Mouse (Mus musculus): ENCODE results near the gene Gm7075. TPM values are rescaled to one million over a fixed set of nuclear protein-coding genes. Genes with fewer than 3 reads are reported as not detected.
A peak's percentile ranks its signal among the peaks of the same experiment; 100 is the strongest.

Gene Gm7075
- 1.7 and 2.2 TPM in 2 replicates for total RNA-seq (2012; rRNA removed)

DNA sequence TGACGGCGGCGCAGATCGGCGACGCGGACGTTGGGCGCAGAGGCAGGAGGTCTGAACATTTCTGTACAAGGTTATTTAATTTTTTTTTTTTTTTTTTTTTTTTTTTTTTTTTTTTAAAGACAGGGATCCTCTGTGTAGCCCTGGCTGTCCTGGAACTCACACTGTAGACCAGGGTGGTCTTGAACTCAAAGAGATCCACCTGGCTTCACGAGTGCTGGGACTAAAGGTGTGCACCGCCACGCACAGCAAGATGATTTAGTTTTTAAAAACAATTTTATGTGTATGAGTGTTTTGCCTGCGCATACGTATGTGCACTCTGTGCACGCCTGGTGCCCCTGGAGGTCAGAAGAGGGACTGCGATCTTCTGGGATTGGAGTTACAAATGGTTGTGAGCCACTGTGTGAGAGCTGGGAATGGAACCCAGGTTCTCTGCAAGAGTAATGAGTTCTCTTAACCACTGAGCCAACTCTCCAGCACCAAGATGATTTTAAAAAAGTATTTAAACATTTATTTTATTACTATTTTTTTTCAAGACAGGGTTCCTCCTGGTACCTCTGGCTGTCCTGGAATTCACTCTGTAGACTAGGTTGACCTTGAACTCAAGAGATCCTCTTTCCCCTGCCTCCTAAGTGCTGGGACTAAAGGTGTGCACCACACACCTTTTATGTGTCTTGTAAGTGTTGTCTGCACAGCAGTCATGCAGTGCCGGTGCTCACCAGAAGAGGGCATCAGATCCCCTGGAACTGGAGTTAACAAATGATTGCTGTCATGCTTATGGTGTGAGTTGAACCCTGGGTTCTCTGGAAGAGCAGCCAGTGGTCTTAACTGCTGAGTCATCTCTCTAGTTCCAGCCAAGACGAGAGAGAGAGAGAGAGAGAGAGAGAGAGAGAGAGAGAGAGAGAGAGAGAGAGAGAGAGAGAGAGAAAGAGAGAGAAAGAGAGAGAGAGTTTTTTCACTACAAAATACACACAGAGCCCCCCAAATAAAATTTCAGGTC is at the start of gene Gm7075:
TSS of gene Gm7075 (minus strand) at position 51 of the 997 bp plus-strand sequence.
- Histone ChIP-seq H3K9ac (ENCODE audit: insufficient read depth, low read depth, low read length, poor library complexity, severe bottlenecking) (peak within 1 kb of the TSS; percentile 43), H3K27ac (ENCODE audit: insufficient read depth, low read depth, low read length, poor library complexity, severe bottlenecking) (no peak within 1 kb of the TSS), H3K9me3 (ENCODE audit: control insufficient read depth, insufficient read depth, low read depth, low read length) (no peaks in the 10 kb centered on the region), H3K36me3 (ENCODE audit: control insufficient read depth, insufficient read depth, low read length, poor library complexity, severe bottlenecking) (no peaks in the 10 kb centered on the region), H3K4me3 (ENCODE audit: insufficient read depth in 1 of 2, low read depth in 1 of 2, low read length in 2 of 2, poor library complexity in 1 of 2, severe bottlenecking in 1 of 2) (peak within 1 kb of the TSS; percentile 23 to 34; a peak in 2 of 4 replicates), H3K4me1 (ENCODE audit: control insufficient read depth in 2 of 2, insufficient read depth in 2 of 2, low read length in 2 of 2, poor library complexity in 1 of 2) (peaks cover 0 to 9% of the 10 kb centered on the region in 2 experiments; a peak in 2 of 4 replicates)
- in situ Hi-C loops (cut with MboI; ENCODE audit: low sequenced_read_pairs in 2 of 2, unreplicated experiment in 2 of 2): no loop called here
- DNase-seq (ENCODE audit: low read depth, low spot score): peak; percentile 77
- no peak for TF ChIP-seq ZNF384 (IDR thresholded peaks at IDR 0.05; ENCODE audit: low read depth, low read length)
- no peak for TF ChIP-seq HCFC1 (IDR thresholded peaks at IDR 0.05; ENCODE audit: borderline replicate concordance, insufficient read depth, low read length)
- TF ChIP-seq ZC3H11A (IDR thresholded peaks at IDR 0.05; ENCODE audit: borderline replicate concordance, low read depth, low read length): 0 out of 2 replicates have a peak, but pooled peaks have one; percentile 2
- TF ChIP-seq MAFK (IDR thresholded peaks at IDR 0.05; ENCODE audit: insufficient read depth, low read depth, low read length): peak; percentile 66; the same call in 1 of the 2 replicates

DNA sequence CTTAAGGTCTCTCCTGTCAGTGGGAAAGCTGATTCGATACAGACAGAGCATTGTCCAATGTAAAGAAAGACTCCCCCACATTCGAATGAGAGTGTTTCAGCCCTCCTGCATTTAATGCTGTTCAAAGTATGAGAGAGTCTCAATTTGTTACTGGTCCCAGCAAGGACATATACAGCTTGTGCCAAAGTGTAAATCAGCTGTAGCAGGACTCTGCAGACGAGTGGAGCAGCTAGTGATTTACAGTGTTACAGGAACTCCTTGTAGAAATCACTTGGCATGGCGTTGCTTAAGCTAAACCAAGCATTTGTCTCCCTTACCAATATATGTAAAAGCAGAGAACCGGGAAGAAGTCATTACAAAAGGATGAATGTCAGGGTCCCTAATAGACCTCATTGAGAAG is 39.3 kb upstream of the Gm7075 start:
- no peak overlapping the region for H3K9ac ChIP-seq (ENCODE audit: insufficient read depth, low read depth, low read length, poor library complexity, severe bottlenecking)
- H3K9me3 ChIP-seq (ENCODE audit: control insufficient read depth, insufficient read depth, low read depth, low read length): no peaks in the 10 kb centered on the region
- no peak for DNase-seq (ENCODE audit: low read depth, low spot score)
- H3K27ac ChIP-seq (ENCODE audit: insufficient read depth, low read depth, low read length, poor library complexity, severe bottlenecking): no peak overlapping the region
- H3K4me1 ChIP-seq (ENCODE audit: control insufficient read depth in 2 of 2, insufficient read depth in 2 of 2, low read length in 2 of 2, poor library complexity in 1 of 2): no peaks in the 10 kb centered on the region
- no peak overlapping the region for H3K4me3 ChIP-seq (ENCODE audit: insufficient read depth in 1 of 2, low read depth in 1 of 2, low read length in 2 of 2, poor library complexity in 1 of 2, severe bottlenecking in 1 of 2)
- H3K36me3 ChIP-seq (ENCODE audit: control insufficient read depth, insufficient read depth, low read length, poor library complexity, severe bottlenecking): no peaks in the 10 kb centered on the region
- TF ChIP-seq MAFK (IDR thresholded peaks at IDR 0.05; ENCODE audit: insufficient read depth, low read depth, low read length): no peak
- no peak for TF ChIP-seq ZNF384 (IDR thresholded peaks at IDR 0.05; ENCODE audit: low read depth, low read length)
- no peak for TF ChIP-seq HCFC1 (IDR thresholded peaks at IDR 0.05; ENCODE audit: borderline replicate concordance, insufficient read depth, low read length)
- no peak for TF ChIP-seq ZC3H11A (IDR thresholded peaks at IDR 0.05; ENCODE audit: borderline replicate concordance, low read depth, low read length)
- no peak for TF ChIP-seq CHD2 (IDR thresholded peaks at IDR 0.05; ENCODE audit: low read depth, low read length)
- in situ Hi-C loops (cut with MboI; ENCODE audit: low sequenced_read_pairs in 2 of 2, unreplicated experiment in 2 of 2): no loop called here

DNA sequence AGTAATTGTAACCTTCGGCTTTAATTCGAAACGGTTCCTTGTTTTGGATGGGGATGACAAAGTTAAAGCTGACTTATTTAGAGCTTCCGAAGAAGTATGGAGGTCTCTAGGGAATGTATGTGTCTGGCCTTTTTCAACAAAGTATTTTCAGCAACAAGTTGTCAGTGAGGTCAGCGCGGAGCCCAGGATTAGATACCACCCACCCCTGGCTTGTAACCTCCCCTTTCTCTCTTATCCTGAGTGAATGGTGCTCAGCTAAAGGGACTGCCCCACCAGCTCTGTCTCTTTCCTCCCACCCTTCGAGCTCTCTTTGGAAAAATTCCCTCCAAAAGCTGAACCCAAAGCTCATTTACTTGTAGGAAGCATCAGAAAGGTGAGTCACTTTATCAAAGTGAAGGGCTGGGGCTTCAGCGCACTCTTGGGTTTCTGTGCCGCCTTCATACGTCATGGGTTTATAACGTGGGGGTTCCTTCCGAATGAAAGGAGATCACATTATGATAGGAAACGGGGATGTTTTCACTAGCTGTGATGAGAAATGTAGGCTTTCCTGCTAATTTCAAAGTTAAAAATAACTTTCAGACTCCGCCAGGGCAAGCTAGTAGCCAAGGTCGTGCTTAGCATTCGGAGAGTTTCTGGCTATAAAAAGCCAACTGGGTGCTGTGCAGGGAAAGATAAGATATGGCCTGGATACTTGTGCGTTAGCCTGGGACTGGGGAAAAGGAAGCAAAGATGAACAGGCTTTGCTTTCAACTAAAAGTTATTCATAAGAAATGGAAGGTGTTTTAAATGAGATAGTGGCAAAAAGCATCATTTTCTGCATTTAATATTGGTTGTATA is 35.9 kb upstream of the Gm7075 start:
- in situ Hi-C loops (cut with MboI; ENCODE audit: low sequenced_read_pairs in 2 of 2, unreplicated experiment in 2 of 2): no loop called here
- no peak for TF ChIP-seq ZNF384 (IDR thresholded peaks at IDR 0.05; ENCODE audit: low read depth, low read length)
- TF ChIP-seq HCFC1 (IDR thresholded peaks at IDR 0.05; ENCODE audit: borderline replicate concordance, insufficient read depth, low read length): no peak
- no peak for TF ChIP-seq MAFK (IDR thresholded peaks at IDR 0.05; ENCODE audit: insufficient read depth, low read depth, low read length)
- TF ChIP-seq ZC3H11A (IDR thresholded peaks at IDR 0.05; ENCODE audit: borderline replicate concordance, low read depth, low read length): no peak
- no peak for TF ChIP-seq CHD2 (IDR thresholded peaks at IDR 0.05; ENCODE audit: low read depth, low read length)
- Histone ChIP-seq H3K36me3 (ENCODE audit: control insufficient read depth, insufficient read depth, low read length, poor library complexity, severe bottlenecking) (no peaks in the 10 kb centered on the region), H3K9me3 (ENCODE audit: control insufficient read depth, insufficient read depth, low read depth, low read length) (no peaks in the 10 kb centered on the region), H3K27ac (ENCODE audit: insufficient read depth, low read depth, low read length, poor library complexity, severe bottlenecking) (no peak overlapping the region), H3K4me1 (ENCODE audit: control insufficient read depth in 2 of 2, insufficient read depth in 2 of 2, low read length in 2 of 2, poor library complexity in 1 of 2) (no peaks in the 10 kb centered on the region), H3K4me3 (ENCODE audit: insufficient read depth in 1 of 2, low read depth in 1 of 2, low read length in 2 of 2, poor library complexity in 1 of 2, severe bottlenecking in 1 of 2) (no peak overlapping the region), H3K9ac (ENCODE audit: insufficient read depth, low read depth, low read length, poor library complexity, severe bottlenecking) (no peak overlapping the region)
- DNase-seq (ENCODE audit: low read depth, low spot score): no peak

DNA sequence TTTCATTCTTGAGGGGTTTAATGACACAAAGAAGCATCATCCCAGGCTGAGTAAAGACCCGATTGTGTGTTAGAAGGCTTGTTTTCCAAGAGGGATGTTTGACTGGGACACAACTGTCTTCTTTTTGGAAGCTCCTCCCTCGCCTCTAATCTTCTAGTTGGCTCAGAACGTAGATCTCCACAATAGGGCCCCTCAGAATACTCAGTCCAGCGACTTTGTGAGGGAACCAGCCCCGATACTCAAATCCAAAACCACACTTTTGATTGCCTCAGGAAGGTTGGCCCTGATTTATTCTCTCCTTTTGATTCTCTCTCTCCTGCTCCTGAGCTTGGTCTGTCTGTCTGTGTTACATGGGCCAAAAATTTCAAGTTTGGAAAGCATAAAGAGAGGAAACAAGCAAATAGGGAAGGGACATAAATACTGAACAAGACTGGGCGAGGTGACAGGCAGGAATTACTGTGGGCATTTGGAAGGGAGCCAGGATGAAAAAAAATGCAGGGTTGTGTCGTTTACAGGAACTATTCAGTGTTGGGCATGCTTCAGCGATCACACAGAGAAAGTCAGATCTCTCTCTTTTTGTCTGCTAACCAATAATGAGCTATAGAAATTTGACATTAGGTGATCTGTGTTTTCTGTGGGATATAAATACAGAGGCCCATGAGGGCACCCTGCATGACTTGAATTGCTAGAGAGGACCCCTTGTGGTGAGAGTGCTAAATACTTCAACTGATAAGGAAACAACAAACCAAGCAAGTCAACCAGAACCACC is 33.7 kb upstream of the Gm7075 start:
- Histone ChIP-seq H3K4me1 (ENCODE audit: control insufficient read depth in 2 of 2, insufficient read depth in 2 of 2, low read length in 2 of 2, poor library complexity in 1 of 2) (no peaks in the 10 kb centered on the region), H3K4me3 (ENCODE audit: insufficient read depth in 1 of 2, low read depth in 1 of 2, low read length in 2 of 2, poor library complexity in 1 of 2, severe bottlenecking in 1 of 2) (no peak overlapping the region), H3K9me3 (ENCODE audit: control insufficient read depth, insufficient read depth, low read depth, low read length) (no peaks in the 10 kb centered on the region), H3K9ac (ENCODE audit: insufficient read depth, low read depth, low read length, poor library complexity, severe bottlenecking) (no peak overlapping the region), H3K27ac (ENCODE audit: insufficient read depth, low read depth, low read length, poor library complexity, severe bottlenecking) (no peak overlapping the region), H3K36me3 (ENCODE audit: control insufficient read depth, insufficient read depth, low read length, poor library complexity, severe bottlenecking) (no peaks in the 10 kb centered on the region)
- no peak for DNase-seq (ENCODE audit: low read depth, low spot score)
- TF ChIP-seq MAFK (IDR thresholded peaks at IDR 0.05; ENCODE audit: insufficient read depth, low read depth, low read length) (no peak), ZC3H11A (IDR thresholded peaks at IDR 0.05; ENCODE audit: borderline replicate concordance, low read depth, low read length) (no peak), HCFC1 (IDR thresholded peaks at IDR 0.05; ENCODE audit: borderline replicate concordance, insufficient read depth, low read length) (no peak), CHD2 (IDR thresholded peaks at IDR 0.05; ENCODE audit: low read depth, low read length) (no peak), ZNF384 (IDR thresholded peaks at IDR 0.05; ENCODE audit: low read depth, low read length) (no peak)
- in situ Hi-C loops (cut with MboI; ENCODE audit: low sequenced_read_pairs in 2 of 2, unreplicated experiment in 2 of 2): no loop called here
